Mouse (Mus musculus): ENCODE measurements around the gene Ucp2. TPM values are rescaled to one million over a fixed set of nuclear protein-coding genes. Genes with fewer than 3 reads are reported as not detected.

Ucp2 gene
- polyA plus RNA-seq, 1 experiment from 2014 or later = 208 TPM

DNA sequence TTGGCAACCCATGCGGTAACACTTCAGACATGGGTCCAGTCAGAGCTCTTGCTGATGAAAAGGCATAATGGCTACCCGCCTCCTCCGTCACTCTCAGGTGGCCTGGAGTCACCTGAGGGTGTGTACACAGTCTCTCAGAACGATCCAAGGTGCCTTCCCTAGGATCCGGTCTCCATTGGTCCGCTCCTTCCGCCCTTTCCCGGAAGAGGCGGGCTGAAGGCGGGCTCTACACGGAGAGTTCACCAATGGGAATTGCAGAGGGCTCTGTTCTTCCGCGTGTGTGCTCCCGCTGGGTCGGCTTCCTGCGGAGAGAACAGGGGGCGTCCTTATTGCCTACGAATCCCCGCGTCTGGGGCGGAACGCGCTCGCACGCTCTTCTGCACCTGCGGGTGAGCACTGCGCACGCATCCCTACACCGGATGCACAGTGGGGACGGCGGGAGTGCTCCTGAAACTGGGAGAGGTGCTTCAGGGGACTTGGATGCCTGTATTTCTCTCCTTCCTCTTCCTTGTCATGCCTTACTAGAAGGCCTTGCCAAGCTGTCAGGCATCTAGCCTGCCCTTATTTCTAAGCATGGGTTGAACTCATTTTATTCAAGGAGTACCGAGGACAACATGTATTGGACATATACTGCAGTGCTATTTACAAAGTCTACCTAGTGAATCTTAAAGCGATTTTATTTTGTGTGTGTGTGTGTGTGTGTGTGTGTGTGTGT is 43.8 kb downstream of the Ucp2 start, which contains the start of gene Coa4:
Coa4 (plus strand) TSS at position 268 of the 715 bp plus-strand sequence.
- Histone ChIP-seq H3K27me3 (ENCODE audit: control insufficient read depth, insufficient read depth, low read length) (no peaks in the 10 kb centered on the region), H3K9me3 (ENCODE audit: control insufficient read depth, low read depth, low read length) (no peaks in the 10 kb centered on the region), H3K9ac (replicated peaks; ENCODE audit: low read depth, low read length) (peak within 1 kb of the TSS; percentile 49), H3K36me3 (ENCODE audit: control insufficient read depth, insufficient read depth, low read length) (peaks cover 14% of the 10 kb centered on the region), H3K27ac (ENCODE audit: low read length) (peak within 1 kb of the TSS; percentile 79), H3K4me1 (ENCODE audit: control insufficient read depth, insufficient read depth, low read length) (peaks cover 7% of the 10 kb centered on the region; the same call in 1 of the 2 replicates), H3K4me2 (replicated peaks; ENCODE audit: low read depth, low read length) (peak within 1 kb of the TSS; percentile 72), H3K4me3 (ENCODE audit: low read depth, low read length) (peak within 1 kb of the TSS; percentile 62)
- peak; percentile 99 for ATAC-seq (ENCODE audit: insufficient number of reproducible peaks, insufficient read depth, low FRiP score, low read depth)
- under 1% methylated on average over 33 of the region's 33 CpGs for WGBS

GRCm38 (mm10) chr7:100537519-100537902 is 44.4 kb downstream of the Ucp2 start:
- Histone ChIP-seq H3K27me3 (ENCODE audit: control insufficient read depth, insufficient read depth, low read length) (no peaks in the 10 kb centered on the region), H3K9me3 (ENCODE audit: control insufficient read depth, low read depth, low read length) (no peaks in the 10 kb centered on the region), H3K4me1 (ENCODE audit: control insufficient read depth, insufficient read depth, low read length) (peaks cover 7% of the 10 kb centered on the region; the same call in 1 of the 2 replicates), H3K36me3 (ENCODE audit: control insufficient read depth, insufficient read depth, low read length) (peaks cover 14% of the 10 kb centered on the region), H3K27ac (ENCODE audit: low read length) (peak overlapping the region; percentile 79), H3K9ac (replicated peaks; ENCODE audit: low read depth, low read length) (peak overlapping the region; percentile 49), H3K4me3 (ENCODE audit: low read depth, low read length) (peak overlapping the region; percentile 62), H3K4me2 (replicated peaks; ENCODE audit: low read depth, low read length) (peak overlapping the region; percentile 72)
- no peak for ATAC-seq (ENCODE audit: insufficient number of reproducible peaks, insufficient read depth, low FRiP score, low read depth)
- 25% methylated on average over 7 of the region's 7 CpGs for WGBS

- H3K27ac ChIP-seq (ENCODE audit: low read length) = no peak overlapping the region
- H3K9ac ChIP-seq (replicated peaks; ENCODE audit: low read depth, low read length) = no peak overlapping the region
- no peak overlapping the region for H3K4me2 ChIP-seq (replicated peaks; ENCODE audit: low read depth, low read length)
- H3K27me3 ChIP-seq (ENCODE audit: control insufficient read depth, insufficient read depth, low read length) = no peaks in the 10 kb centered on the region
- peaks cover 14% of the 10 kb centered on the region for H3K36me3 ChIP-seq (ENCODE audit: control insufficient read depth, insufficient read depth, low read length)
- 98% methylated on average over 9 of the region's 9 CpGs for whole genome bisulfite sequencing
- H3K4me1 ChIP-seq (ENCODE audit: control insufficient read depth, insufficient read depth, low read length) = peaks cover 7% of the 10 kb centered on the region; the same call in 1 of the 2 replicates
- H3K9me3 ChIP-seq (ENCODE audit: control insufficient read depth, low read depth, low read length) = no peaks in the 10 kb centered on the region
- no peak for ATAC-seq (ENCODE audit: insufficient number of reproducible peaks, insufficient read depth, low FRiP score, low read depth)
- no peak overlapping the region for H3K4me3 ChIP-seq (ENCODE audit: low read depth, low read length)
Measured at GRCm38 (mm10) chr7:100539516-100539915, 46.4 kb downstream of the Ucp2 start.

GRCm38 (mm10) chr7:100544437-100544836 is 51.3 kb downstream of the Ucp2 start:
- 50% methylated on average over 1 of the region's 1 CpGs for WGBS
- H3K4me3 ChIP-seq (ENCODE audit: low read depth, low read length) = no peak overlapping the region
- H3K4me1 ChIP-seq (ENCODE audit: control insufficient read depth, insufficient read depth, low read length) = no peaks in the 10 kb centered on the region
- H3K9ac ChIP-seq (replicated peaks; ENCODE audit: low read depth, low read length) = no peak overlapping the region
- H3K27me3 ChIP-seq (ENCODE audit: control insufficient read depth, insufficient read depth, low read length) = no peaks in the 10 kb centered on the region
- H3K9me3 ChIP-seq (ENCODE audit: control insufficient read depth, low read depth, low read length) = no peaks in the 10 kb centered on the region
- no peak overlapping the region for H3K27ac ChIP-seq (ENCODE audit: low read length)
- no peak for ATAC-seq (ENCODE audit: insufficient number of reproducible peaks, insufficient read depth, low FRiP score, low read depth)
- no peak overlapping the region for H3K4me2 ChIP-seq (replicated peaks; ENCODE audit: low read depth, low read length)
- peaks cover 17% of the 10 kb centered on the region for H3K36me3 ChIP-seq (ENCODE audit: control insufficient read depth, insufficient read depth, low read length)

- Histone ChIP-seq H3K9me3 (ENCODE audit: control insufficient read depth, low read depth, low read length) (no peaks in the 10 kb centered on the region), H3K36me3 (ENCODE audit: control insufficient read depth, insufficient read depth, low read length) (peaks cover 14% of the 10 kb centered on the region), H3K4me3 (ENCODE audit: low read depth, low read length) (no peak overlapping the region), H3K27me3 (ENCODE audit: control insufficient read depth, insufficient read depth, low read length) (no peaks in the 10 kb centered on the region), H3K4me1 (ENCODE audit: control insufficient read depth, insufficient read depth, low read length) (no peaks in the 10 kb centered on the region), H3K27ac (ENCODE audit: low read length) (no peak overlapping the region), H3K4me2 (replicated peaks; ENCODE audit: low read depth, low read length) (no peak overlapping the region), H3K9ac (replicated peaks; ENCODE audit: low read depth, low read length) (no peak overlapping the region)
- WGBS = 48% methylated on average over 4 of the region's 4 CpGs
- no peak for ATAC-seq (ENCODE audit: insufficient number of reproducible peaks, insufficient read depth, low FRiP score, low read depth)
Measured at GRCm38 (mm10) chr7:100547631-100548030, 54.5 kb downstream of the Ucp2 start.

DNA sequence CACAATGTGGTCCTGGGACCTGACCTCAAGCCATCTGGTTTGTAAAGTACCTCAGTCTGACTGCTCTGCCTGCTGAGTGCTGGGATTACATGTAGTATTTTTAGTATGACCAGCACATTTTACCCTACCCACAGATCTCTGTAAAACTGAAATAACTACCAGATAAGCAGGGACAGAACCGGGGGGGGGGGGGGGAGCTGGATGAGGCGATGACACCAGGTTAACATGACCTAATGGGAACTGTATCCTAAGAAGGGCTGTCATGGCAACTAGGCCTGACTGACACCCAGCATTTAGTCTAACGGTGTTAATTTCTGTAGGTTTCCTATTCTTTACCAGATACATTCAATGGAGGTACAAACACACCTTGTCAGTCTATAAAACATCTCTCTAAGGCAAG is 56.7 kb downstream of the Ucp2 start:
- no peak overlapping the region for H3K9ac ChIP-seq (replicated peaks; ENCODE audit: low read depth, low read length)
- H3K27me3 ChIP-seq (ENCODE audit: control insufficient read depth, insufficient read depth, low read length) = no peaks in the 10 kb centered on the region
- no peak overlapping the region for H3K4me2 ChIP-seq (replicated peaks; ENCODE audit: low read depth, low read length)
- no peaks in the 10 kb centered on the region for H3K9me3 ChIP-seq (ENCODE audit: control insufficient read depth, low read depth, low read length)
- no peak overlapping the region for H3K27ac ChIP-seq (ENCODE audit: low read length)
- H3K4me1 ChIP-seq (ENCODE audit: control insufficient read depth, insufficient read depth, low read length) = no peaks in the 10 kb centered on the region; the same call in 1 of the 2 replicates
- no peak overlapping the region for H3K4me3 ChIP-seq (ENCODE audit: low read depth, low read length)
- WGBS = 90% methylated on average over 3 of the region's 3 CpGs
- H3K36me3 ChIP-seq (ENCODE audit: control insufficient read depth, insufficient read depth, low read length) = peaks cover 14% of the 10 kb centered on the region
- ATAC-seq (ENCODE audit: insufficient number of reproducible peaks, insufficient read depth, low FRiP score, low read depth) = no peak

- ATAC-seq (ENCODE audit: insufficient number of reproducible peaks, insufficient read depth, low FRiP score, low read depth) = no peak
- Histone ChIP-seq H3K4me2 (replicated peaks; ENCODE audit: low read depth, low read length) (no peak overlapping the region), H3K9me3 (ENCODE audit: control insufficient read depth, low read depth, low read length) (no peaks in the 10 kb centered on the region), H3K9ac (replicated peaks; ENCODE audit: low read depth, low read length) (no peak overlapping the region), H3K27ac (ENCODE audit: low read length) (no peak overlapping the region), H3K4me3 (ENCODE audit: low read depth, low read length) (no peak overlapping the region), H3K36me3 (ENCODE audit: control insufficient read depth, insufficient read depth, low read length) (peaks cover 14% of the 10 kb centered on the region), H3K27me3 (ENCODE audit: control insufficient read depth, insufficient read depth, low read length) (no peaks in the 10 kb centered on the region), H3K4me1 (ENCODE audit: control insufficient read depth, insufficient read depth, low read length) (no peaks in the 10 kb centered on the region; the same call in 1 of the 2 replicates)
- 51% methylated on average over 5 of the region's 5 CpGs for WGBS
Measured at GRCm38 (mm10) chr7:100550338-100551007, 57.3 kb downstream of the Ucp2 start.
